Mouse (Mus musculus) brain, embryonic 14.5 days (tissue): ENCODE measurements around the gene Shld2.

ENCODE experiments used
- CTCF ChIP-seq: fragments of 200-500 bp; IDR thresholded peaks from 2 replicates; pipeline ENCODE4 v1.5.1; 2012; ENCODE audit warnings: inconsistent platforms, mild to moderate bottlenecking, moderate library complexity, borderline replicate concordance; ENCODE audit not compliant: insufficient read depth, insufficient read length; ENCODE audit errors: extremely low read depth
- POLR2A ChIP-seq: fragments of 200-500 bp; IDR thresholded peaks from 2 replicates; pipeline ENCODE4 v1.6.1; 2012; ENCODE audit warnings: mild to moderate bottlenecking, inconsistent platforms, borderline replicate concordance; ENCODE audit not compliant: poor library complexity, insufficient read depth, insufficient read length, severe bottlenecking; ENCODE audit errors: extremely low read depth

- no peak for TF ChIP-seq CTCF
- TF ChIP-seq POLR2A: no peak
These were observed 43.0 kb upstream of the Shld2 start for GRCm38 (mm10) chr14:34353326-34353725.
